Mouse (Mus musculus): ENCODE measurements around the gene Herc1. TPM values are rescaled to one million over a fixed set of nuclear protein-coding genes. Genes with fewer than 3 reads are reported as not detected.

Herc1 gene
- polyA plus RNA-seq (2016; fragmentation: Nextera tagmentation; extraction: Ambion mirVana), result 21.4 and 22.4 TPM in 2 replicates

DNA sequence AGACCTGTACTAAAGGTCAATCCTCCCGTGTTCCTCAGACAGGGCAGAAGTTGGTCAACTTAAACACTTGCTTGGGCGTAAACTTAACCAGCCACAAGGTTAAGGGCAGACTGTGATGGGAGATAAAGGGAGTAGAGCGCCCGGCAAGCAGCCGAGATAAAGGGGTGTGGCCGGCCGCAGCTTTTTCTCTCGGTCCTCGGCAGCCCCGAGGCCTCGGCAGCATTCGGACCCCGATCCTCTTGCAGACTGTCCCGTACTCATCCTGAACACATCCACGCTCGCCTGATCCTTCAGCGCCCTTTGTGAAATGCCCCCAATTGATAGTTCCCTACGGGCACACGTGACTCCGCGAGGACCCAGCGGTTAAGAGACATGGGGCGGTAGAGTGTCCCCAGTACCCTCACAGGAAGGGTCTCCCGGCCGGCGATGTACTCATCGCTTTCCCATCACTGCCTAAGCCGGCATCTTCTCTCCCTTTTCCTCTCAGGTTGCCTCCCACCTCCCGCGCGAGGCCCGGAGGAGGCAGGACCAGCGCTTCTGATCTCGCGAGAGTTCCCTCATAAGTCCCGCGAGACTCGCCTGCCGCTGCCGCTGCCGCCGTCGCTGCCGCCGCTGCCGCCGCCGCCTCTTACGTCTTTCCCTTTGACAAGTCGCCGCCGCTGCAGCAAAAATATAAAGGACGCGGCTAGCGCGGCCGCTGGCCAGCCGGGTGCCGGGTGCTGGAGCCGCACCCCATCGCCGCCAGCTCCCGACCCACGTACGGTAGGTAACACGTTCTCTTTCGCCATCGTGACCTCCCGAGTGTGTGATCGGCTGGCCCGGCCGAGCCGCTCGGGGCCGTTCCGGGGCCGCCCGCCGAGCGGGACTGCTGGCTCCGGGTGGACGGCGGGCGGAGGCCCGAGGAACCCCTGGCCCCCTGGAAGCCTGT, at the start of gene Herc1:
Gene Herc1 (plus strand): TSS at position 591 of the 928 bp plus-strand sequence.
- Histone ChIP-seq H3K4me1 (peaks cover 21% of the 10 kb centered on the region), H3K9me3 (replicated peaks) (no peaks in the 10 kb centered on the region), H3K27me3 (ENCODE audit: low read depth, poor library complexity, severe bottlenecking) (no peaks in the 10 kb centered on the region), H3K27ac (peak within 1 kb of the TSS; percentile 95), H3K4me3 (peak within 1 kb of the TSS; percentile 95), H3K36me3 (no peaks in the 10 kb centered on the region)
- DNase-seq (ENCODE audit: low spot score), result peak; percentile 95
- under 1% methylated on average over 85 of the region's 85 CpGs for WGBS

DNA sequence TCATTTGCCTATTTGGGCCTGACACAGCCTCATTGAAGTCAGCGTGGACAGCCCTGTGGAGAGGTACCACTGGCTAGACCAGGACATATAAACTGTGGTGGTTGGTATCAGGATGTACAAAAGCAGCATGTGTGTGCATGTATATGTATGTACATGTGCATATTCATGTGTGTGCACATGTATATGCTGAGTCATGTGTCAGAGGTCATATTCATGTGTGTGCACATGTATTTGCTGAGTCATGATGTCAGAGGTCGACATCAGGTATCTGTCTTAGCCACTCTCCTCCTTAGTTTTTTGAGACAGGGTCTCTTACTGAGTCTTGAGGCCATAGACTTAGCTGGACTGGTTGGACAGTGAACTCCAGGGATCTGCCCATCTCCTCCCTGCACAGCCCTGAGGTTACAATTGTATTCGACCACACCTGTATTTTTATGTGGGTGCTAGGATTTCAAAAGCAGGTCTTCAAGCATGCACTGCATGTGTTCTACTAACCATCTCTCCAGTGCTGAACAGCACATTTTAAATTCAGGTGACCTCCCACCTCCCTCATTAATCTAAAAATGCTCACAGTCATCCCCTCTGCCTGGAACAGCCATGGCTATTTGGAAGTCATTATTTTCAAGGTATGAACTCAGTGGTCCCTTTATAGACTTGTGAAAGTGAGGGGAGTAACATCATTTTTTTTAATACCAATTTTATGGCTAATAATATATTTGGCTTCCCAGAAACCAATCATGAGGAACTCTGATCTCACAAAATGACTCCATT, 45.7 kb upstream of the Herc1 start:
- DNase-seq (ENCODE audit: low spot score), result no peak
- Histone ChIP-seq H3K27ac (no peak overlapping the region), H3K27me3 (ENCODE audit: low read depth, poor library complexity, severe bottlenecking) (no peaks in the 10 kb centered on the region), H3K4me1 (peaks cover 8% of the 10 kb centered on the region), H3K36me3 (no peaks in the 10 kb centered on the region), H3K9me3 (replicated peaks) (no peaks in the 10 kb centered on the region), H3K4me3 (no peak overlapping the region)
- WGBS, result 85% methylated on average over 3 of the region's 3 CpGs

GRCm38 (mm10) chr9:66305121-66306112, 44.8 kb upstream of the Herc1 start:
- Histone ChIP-seq H3K36me3 (no peaks in the 10 kb centered on the region), H3K4me3 (no peak overlapping the region), H3K27me3 (ENCODE audit: low read depth, poor library complexity, severe bottlenecking) (no peaks in the 10 kb centered on the region), H3K4me1 (peaks cover 8% of the 10 kb centered on the region), H3K9me3 (replicated peaks) (no peaks in the 10 kb centered on the region), H3K27ac (no peak overlapping the region)
- WGBS, result 68% methylated on average over 25 of the region's 25 CpGs
- no peak for DNase-seq (ENCODE audit: low spot score)

GRCm38 (mm10) chr9:66306414-66306813, 43.8 kb upstream of the Herc1 start:
- no peaks in the 10 kb centered on the region for H3K9me3 ChIP-seq (replicated peaks)
- WGBS, result 77% methylated on average over 3 of the region's 3 CpGs
- no peak overlapping the region for H3K27ac ChIP-seq
- H3K4me1 ChIP-seq, result peaks cover 8% of the 10 kb centered on the region
- no peaks in the 10 kb centered on the region for H3K36me3 ChIP-seq
- no peaks in the 10 kb centered on the region for H3K27me3 ChIP-seq (ENCODE audit: low read depth, poor library complexity, severe bottlenecking)
- no peak for DNase-seq (ENCODE audit: low spot score)
- no peak overlapping the region for H3K4me3 ChIP-seq

DNA sequence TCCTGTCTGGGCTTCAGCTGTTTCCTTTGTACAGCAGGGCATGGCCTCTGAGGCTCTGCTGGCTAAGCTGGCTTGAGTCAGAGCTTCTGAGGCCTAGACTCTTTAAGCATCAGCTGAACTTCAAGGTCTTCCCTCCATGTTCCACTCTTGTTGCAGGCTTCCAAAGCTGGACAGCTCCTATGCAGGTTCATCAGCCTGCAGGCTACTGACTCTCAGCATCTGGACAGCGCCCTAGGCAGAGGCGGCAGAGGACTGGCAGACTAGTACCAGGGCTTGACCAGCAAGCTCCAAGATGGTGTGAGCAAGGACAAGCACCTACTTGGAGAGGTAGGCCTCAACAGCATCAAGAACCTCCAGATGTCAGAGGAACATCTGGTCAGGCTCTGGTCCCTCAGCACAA, 42.9 kb upstream of the Herc1 start:
- Histone ChIP-seq H3K27me3 (ENCODE audit: low read depth, poor library complexity, severe bottlenecking) (no peaks in the 10 kb centered on the region), H3K4me3 (no peak overlapping the region), H3K9me3 (replicated peaks) (no peaks in the 10 kb centered on the region), H3K27ac (no peak overlapping the region), H3K4me1 (peaks cover 8% of the 10 kb centered on the region), H3K36me3 (no peaks in the 10 kb centered on the region)
- 11% methylated on average over 2 of the region's 2 CpGs for WGBS
- peak; percentile 79 for DNase-seq (ENCODE audit: low spot score)

- no peaks in the 10 kb centered on the region for H3K9me3 ChIP-seq (replicated peaks)
- H3K4me3 ChIP-seq, result no peak overlapping the region
- H3K4me1 ChIP-seq, result peaks cover 8% of the 10 kb centered on the region
- WGBS, result 83% methylated on average over 4 of the region's 4 CpGs
- H3K27ac ChIP-seq, result no peak overlapping the region
- no peak for DNase-seq (ENCODE audit: low spot score)
- no peaks in the 10 kb centered on the region for H3K36me3 ChIP-seq
- H3K27me3 ChIP-seq (ENCODE audit: low read depth, poor library complexity, severe bottlenecking), result no peaks in the 10 kb centered on the region
Measured at GRCm38 (mm10) chr9:66308741-66309140, 41.5 kb upstream of the Herc1 start.

DNA sequence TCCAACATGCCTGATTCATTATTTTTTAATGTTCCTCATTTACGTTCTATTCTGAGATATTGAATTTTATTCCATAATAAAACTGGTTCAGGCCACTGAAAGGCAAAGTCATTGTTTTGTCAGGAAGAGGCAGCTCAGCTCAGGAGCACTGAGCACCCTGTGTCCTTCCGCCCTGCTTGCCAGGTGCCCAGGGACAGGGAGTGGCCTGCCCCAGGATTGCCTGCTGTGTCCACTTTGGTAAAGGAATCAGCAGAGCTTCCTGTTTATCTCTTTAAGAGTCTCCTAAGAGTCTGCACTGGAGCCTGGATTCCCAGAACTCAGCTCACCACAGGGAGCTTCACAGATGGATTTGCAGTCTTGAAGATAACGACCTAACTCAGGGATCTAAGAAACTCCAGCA, 38.8 kb upstream of the Herc1 start:
- DNase-seq (ENCODE audit: low spot score), result no peak
- no peaks in the 10 kb centered on the region for H3K4me1 ChIP-seq
- no peaks in the 10 kb centered on the region for H3K27me3 ChIP-seq (ENCODE audit: low read depth, poor library complexity, severe bottlenecking)
- WGBS, result 37% methylated on average over 3 of the region's 3 CpGs
- no peak overlapping the region for H3K27ac ChIP-seq
- no peaks in the 10 kb centered on the region for H3K36me3 ChIP-seq
- no peaks in the 10 kb centered on the region for H3K9me3 ChIP-seq (replicated peaks)
- no peak overlapping the region for H3K4me3 ChIP-seq

GRCm38 (mm10) chr9:66316603-66317002, 33.6 kb upstream of the Herc1 start:
- Histone ChIP-seq H3K27me3 (ENCODE audit: low read depth, poor library complexity, severe bottlenecking) (no peaks in the 10 kb centered on the region), H3K27ac (no peak overlapping the region), H3K4me1 (no peaks in the 10 kb centered on the region), H3K4me3 (no peak overlapping the region), H3K9me3 (replicated peaks) (no peaks in the 10 kb centered on the region), H3K36me3 (no peaks in the 10 kb centered on the region)
- no peak for DNase-seq (ENCODE audit: low spot score)
- whole genome bisulfite sequencing, result 89% methylated on average over 2 of the region's 2 CpGs

DNA sequence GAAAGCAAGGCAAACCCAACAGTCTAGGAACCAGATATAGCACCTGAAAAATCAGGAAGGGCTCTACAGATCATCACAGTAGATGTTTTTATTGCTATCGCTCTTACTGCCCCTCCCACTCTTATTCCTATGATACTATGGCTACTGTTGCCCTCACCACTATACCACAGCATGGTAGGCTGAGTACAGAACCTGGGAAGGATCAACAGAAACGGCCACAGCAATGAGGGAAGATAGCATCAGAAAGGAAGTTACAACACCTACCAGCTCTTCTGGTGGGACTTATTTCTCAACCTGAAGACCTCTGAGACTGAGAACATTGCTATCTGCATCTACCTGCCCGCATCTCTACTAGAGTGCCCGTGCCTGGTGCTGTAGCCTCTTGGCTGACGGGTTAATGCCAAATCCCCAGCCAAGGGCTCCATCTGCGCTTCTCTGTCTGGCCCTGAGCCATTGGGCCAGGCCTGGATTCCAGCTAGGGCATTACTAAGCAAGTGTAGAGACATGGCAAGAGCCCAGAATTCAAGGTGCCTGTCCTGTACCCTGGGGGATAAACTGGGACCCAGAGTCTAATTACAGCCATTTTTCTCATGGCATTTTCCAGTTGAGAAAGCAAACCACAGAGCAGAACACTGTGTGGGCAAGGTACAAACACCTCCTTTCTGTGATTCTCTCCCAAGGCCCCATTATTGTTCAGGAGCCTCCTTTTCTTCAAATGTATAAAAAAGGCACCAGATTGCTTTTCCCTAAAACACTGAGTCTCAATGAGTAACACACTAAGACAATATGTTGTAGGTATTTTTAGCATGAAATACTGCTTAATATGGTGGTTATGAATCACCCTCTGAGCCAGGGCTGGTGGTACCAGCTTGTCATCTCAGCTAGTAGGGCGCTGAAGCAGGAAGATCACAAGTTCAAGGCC, 28.0 kb upstream of the Herc1 start:
- Histone ChIP-seq H3K4me1 (no peaks in the 10 kb centered on the region), H3K27me3 (ENCODE audit: low read depth, poor library complexity, severe bottlenecking) (no peaks in the 10 kb centered on the region), H3K36me3 (no peaks in the 10 kb centered on the region), H3K27ac (no peak overlapping the region), H3K9me3 (replicated peaks) (no peaks in the 10 kb centered on the region), H3K4me3 (no peak overlapping the region)
- WGBS, result 87% methylated on average over 7 of the region's 7 CpGs
- DNase-seq (ENCODE audit: low spot score), result no peak

DNA sequence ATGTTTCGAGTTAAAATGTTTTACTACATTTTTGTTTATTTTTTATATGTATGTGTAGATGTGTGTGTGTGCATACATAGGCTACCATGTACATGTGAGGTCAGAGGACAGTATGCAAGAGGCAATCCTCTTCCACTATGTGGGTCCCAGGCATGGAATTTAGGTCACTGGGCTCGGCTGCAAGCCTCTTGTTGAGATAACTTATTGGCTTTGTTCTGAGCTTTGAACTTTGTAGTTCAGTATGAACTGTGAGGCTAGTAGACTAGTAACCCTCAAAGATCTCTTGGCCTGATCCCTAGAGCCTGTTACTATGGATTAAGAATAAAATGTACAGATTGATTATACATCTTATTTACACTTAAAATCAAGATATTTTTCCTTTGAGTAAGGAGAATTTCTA, 23.4 kb upstream of the Herc1 start:
- H3K27ac ChIP-seq, result no peak overlapping the region
- no peak overlapping the region for H3K4me3 ChIP-seq
- WGBS, result 74% methylated on average over 2 of the region's 2 CpGs
- peaks cover 14% of the 10 kb centered on the region; the same call in 1 of the 2 replicates for H3K4me1 ChIP-seq
- H3K27me3 ChIP-seq (ENCODE audit: low read depth, poor library complexity, severe bottlenecking), result no peaks in the 10 kb centered on the region
- no peaks in the 10 kb centered on the region for H3K36me3 ChIP-seq
- DNase-seq (ENCODE audit: low spot score), result no peak
- no peaks in the 10 kb centered on the region for H3K9me3 ChIP-seq (replicated peaks)

GRCm38 (mm10) chr9:66329474-66329873, 20.8 kb upstream of the Herc1 start:
- Histone ChIP-seq H3K4me1 (peaks cover 14% of the 10 kb centered on the region; the same call in 1 of the 2 replicates), H3K36me3 (no peaks in the 10 kb centered on the region), H3K9me3 (replicated peaks) (no peaks in the 10 kb centered on the region), H3K27me3 (ENCODE audit: low read depth, poor library complexity, severe bottlenecking) (no peaks in the 10 kb centered on the region), H3K4me3 (no peak overlapping the region), H3K27ac (no peak overlapping the region; the same call in 1 of the 2 replicates)
- 40% methylated on average over 6 of the region's 6 CpGs for WGBS
- peak; percentile 37 for DNase-seq (ENCODE audit: low spot score)

All from limb, embryonic 10.5 days (tissue).